Mouse (Mus musculus) gastrocnemius, postnatal 36 days (tissue): ENCODE measurements around the gene Mrpl12. TPM values are rescaled to one million over a fixed set of nuclear protein-coding genes. Genes with fewer than 3 reads are reported as not detected.
A peak's percentile ranks its signal among the peaks of the same experiment; 100 is the strongest.

ENCODE experiments used
- DNase-seq, 2 experiments: peaks; one replicate each; pipeline ENCODE4 v3.0.0; 2022
- intact Hi-C: fragments of 180-260 bp; cut with DNase I; formaldehyde crosslinking; loops from one replicate; pipeline ENCODE4 v1.15.1; 2025
- total RNA-seq, 2 experiments: library from RNA; stranded (reverse); gene quantifications; 2 replicates each; pipeline ENCODE4 v1.2.3; 2021

Mrpl12 gene
- total RNA-seq, 2 experiments from 2014 or later: 142 to 144 TPM

DNA sequence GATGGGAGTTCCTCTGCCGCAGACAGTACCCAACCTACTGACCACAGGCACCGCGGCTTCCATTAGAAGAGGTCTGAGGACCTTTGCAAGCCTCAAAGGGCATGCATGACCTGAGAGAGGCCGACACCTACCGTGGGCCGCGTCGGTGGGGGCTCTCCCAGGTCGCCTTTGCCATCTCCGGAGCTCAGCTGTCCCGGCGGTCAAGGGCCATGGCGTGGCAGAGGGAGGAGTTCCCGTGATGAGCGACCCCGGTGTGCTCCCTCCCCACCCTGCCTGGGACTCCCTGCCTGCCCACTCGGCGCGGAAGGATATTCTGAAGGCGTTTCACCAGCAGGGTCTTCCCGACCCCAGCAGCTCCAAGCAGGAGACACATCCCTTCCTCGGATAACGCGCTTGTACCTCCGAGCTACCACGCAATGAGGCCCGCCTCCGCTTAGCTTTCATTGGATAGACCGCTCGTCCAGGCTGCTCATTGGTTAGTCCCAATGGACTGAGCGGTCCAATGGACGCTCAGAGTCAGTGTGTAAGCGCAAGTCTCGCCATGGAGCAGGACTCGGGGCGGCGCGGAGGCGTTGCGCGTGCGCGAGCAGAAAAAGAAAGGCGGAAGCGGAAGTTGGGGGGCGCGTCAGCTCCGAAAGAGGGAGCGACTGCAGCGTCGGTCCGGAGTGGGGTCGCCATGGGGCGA lies 17.2 kb upstream of the Mrpl12 start, which contains the start of gene Arl16:
TSS of gene Arl16 (minus strand) at position 557 of the 685 bp plus-strand sequence.
- intact Hi-C loops: no loop called here

DNA sequence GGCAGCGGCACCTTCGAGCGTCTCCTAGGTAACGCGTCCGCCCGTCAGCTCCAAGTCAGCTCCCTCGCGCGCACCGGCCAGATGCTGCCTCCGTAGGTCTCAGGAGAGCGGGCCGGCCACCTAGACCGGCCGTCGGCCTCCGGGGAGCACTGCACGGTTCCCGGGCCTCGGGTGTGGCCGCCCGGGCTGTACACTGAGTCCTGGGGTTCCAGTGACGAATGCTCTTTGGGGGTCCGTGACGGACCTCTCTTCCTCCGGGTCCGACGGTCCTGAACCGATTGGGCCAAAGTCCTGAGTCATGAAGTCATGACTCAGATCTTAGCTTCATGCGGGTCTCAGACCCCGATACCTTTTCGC lies 16.7 kb upstream of the Mrpl12 start:
- no peak for DNase-seq
- intact Hi-C loops: no loop called here

More for the DNA sequence above, 17.2 kb upstream of the Mrpl12 start, which contains the start of gene Arl16:
- peak; percentile 84 to 90 for DNase-seq

GRCm38 (mm10) chr11:120472052-120472451 lies 12.4 kb upstream of the Mrpl12 start:
- no peak for DNase-seq

GRCm38 (mm10) chr11:120483448-120483934 lies 922 bp upstream of the Mrpl12 start:
- no peak for DNase-seq
- intact Hi-C loops: no loop called here

More at GRCm38 (mm10) chr11:120472052-120472451, 12.4 kb upstream of the Mrpl12 start:
- intact Hi-C loops: no loop called here

DNA sequence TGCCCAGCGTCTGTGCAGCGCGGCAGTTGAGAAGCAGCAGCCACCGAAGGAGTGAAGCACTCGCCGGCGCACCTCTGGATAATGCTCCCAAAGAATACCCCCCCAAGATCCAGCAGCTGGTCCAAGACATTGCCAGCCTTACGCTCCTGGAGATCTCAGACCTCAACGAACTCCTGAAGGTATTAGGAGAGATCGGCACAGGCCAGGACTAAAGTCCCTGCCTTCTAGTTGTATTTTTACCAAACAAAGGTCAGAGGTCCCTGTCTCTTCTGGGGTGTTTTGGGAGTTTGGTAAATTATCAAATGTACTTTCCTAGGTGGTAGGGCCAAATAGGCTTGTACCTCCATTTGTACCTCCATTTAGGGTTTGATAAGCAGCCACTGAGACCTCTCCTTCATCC lies 838 bp downstream of the Mrpl12 start:
- no peak for DNase-seq
- intact Hi-C loops: no loop called here

GRCm38 (mm10) chr11:120488516-120488915 lies 4.1 kb downstream of the Mrpl12 start:
- no peak for DNase-seq
- intact Hi-C loops: no loop called here

DNA sequence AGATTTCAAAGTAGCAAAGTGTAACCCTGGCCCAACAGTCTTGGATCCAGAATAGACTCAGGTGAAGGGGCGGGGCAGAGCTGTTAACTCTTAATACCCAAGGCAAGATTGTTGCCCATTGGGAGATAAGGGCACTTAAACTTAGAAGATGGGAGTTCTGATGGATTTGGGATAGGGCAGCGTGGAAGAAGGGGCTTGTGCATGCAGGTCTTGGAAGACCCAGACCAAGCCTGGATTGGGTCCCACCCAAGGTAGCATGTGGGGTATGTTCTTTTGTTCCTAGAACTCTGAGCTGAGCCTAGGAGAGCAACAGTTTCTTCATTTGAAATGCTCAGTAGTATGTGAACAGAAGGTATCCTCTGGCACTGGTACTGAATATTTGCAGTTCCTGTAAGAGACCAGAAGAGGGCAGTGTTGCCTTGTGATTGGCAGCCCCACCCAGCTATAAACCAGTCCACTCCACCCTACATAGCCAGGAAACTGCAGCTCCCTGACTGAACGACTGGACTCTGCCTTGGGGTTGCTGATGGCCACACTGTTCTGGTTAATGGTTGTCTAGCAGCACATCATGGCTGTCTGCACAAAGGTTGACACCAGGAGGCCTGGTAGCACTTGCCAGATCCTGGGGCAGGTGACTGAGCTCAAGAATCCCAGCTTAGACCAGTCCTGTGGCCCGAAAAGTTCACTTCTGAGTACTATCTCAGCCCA lies 4.8 kb downstream of the Mrpl12 start:
- peak in 1 of 2 experiments; percentile 36 for DNase-seq
- intact Hi-C loops: no loop called here

DNA sequence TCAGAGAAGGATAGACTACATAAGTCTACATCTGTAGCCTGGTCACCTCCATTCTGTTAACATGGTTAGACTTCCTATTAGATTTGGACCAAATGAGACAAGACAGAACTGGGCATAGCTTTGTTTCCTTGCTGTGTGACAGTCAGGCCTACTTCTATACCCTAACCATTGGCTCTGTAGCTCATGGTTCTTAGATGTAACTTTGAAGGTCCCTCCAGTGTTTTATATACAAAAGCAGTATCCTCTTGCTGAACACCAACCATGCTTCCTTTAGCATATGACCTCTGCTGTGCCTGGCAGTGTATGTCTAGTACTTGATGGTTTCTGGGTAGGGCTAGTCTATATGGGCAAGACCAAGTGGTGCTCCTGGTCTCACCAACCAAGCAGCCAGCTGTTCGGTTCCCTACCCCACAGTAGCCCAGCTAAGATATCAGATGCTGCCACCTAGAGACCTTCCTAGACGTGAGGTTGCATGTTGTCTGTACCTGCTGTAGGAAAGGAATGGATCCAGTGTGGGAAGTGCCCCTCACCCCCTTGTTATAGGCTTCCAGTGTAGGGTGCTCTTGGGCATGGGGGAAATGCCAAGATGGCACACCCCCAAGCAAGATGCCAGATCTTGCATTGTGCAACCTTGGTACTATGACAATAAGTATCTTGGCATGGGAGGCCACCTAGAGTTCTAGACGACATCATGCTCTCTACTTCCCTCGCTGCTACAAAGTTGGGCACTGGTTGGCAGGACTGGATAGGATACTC lies 6.1 kb downstream of the Mrpl12 start:
- intact Hi-C loops: loop anchor here (5.0 to 10.0 kb wide), 2 partner anchors 122 to 294 kb away; partner anchors contain the start of genes Gps1 and Rfng
- DNase-seq: no peak

GRCm38 (mm10) chr11:120491317-120492023 lies 7.1 kb downstream of the Mrpl12 start, which contains the start of gene Slc25a10:
Slc25a10 (plus strand) TSS chr11:120491840.
- intact Hi-C loops: loop anchor here (5.0 to 10.0 kb wide), 2 partner anchors 121 to 293 kb away; partner anchors contain the start of genes Gps1 and Rfng
- DNase-seq: peak; percentile 82 to 86

- intact Hi-C loops: loop anchor here (5.0 to 10.0 kb wide), 2 partner anchors 120 to 293 kb away; partner anchors contain the start of genes Gps1 and Rfng
These were observed 7.8 kb downstream of the Mrpl12 start for GRCm38 (mm10) chr11:120492024-120492877.

DNA sequence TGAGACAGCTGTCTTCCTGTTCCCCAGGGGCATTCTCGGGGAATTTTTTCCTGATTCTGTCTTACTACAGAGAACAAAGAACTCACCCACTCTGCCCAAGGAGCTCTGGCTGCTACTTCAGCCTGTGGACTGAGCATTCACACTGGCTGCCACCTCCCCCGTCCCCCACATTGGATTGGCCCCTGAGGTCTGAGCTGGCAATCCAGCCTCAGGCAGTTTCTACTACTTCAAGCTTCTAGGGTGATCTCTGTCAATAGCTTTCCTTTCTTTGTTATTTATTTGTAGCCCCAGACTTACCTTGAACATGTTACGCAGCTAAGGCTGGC lies 8.4 kb downstream of the Mrpl12 start:
- no peak for DNase-seq
- intact Hi-C loops: loop anchor here (5.0 to 10.0 kb wide), 2 partner anchors 119 to 292 kb away; partner anchors contain the start of genes Gps1 and Rfng

More at GRCm38 (mm10) chr11:120492024-120492877, 7.8 kb downstream of the Mrpl12 start:
- no peak for DNase-seq

DNA sequence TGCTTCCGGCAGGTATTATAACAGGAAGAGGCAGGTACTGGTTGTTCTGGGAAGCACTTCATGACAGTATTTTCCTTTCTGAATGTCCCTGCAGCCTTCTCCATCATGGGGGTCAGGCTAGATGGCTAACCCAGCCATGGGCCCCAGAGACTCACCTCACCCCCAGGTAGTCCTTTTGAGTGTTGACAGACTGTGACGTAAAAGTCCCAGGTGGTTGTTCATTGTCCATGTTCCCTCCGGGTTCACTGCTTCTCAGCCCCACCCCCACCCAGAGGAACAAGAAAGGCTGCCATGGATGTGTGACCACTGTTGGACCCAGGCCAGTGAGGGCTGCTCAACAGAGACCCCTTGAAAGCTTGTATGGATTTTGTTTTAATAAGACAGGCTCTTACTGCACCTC lies 8.9 kb downstream of the Mrpl12 start:
- intact Hi-C loops: loop anchor here (5.0 to 10.0 kb wide), 2 partner anchors 119 to 291 kb away; partner anchors contain the start of genes Gps1 and Rfng

GRCm38 (mm10) chr11:120493911-120494310 lies 9.5 kb downstream of the Mrpl12 start:
- DNase-seq: no peak
- intact Hi-C loops: loop anchor here (5.0 to 10.0 kb wide), 2 partner anchors 118 to 291 kb away; partner anchors contain the start of genes Gps1 and Rfng

More for the DNA sequence above, 8.9 kb downstream of the Mrpl12 start:
- DNase-seq: no peak

- intact Hi-C loops: loop anchor here (10.0 kb wide), 1 partner anchor 287 kb away; the partner anchor contains the start of genes Gps1 and Rfng
These were observed 13.0 kb downstream of the Mrpl12 start for GRCm38 (mm10) chr11:120497436-120497835.

DNA sequence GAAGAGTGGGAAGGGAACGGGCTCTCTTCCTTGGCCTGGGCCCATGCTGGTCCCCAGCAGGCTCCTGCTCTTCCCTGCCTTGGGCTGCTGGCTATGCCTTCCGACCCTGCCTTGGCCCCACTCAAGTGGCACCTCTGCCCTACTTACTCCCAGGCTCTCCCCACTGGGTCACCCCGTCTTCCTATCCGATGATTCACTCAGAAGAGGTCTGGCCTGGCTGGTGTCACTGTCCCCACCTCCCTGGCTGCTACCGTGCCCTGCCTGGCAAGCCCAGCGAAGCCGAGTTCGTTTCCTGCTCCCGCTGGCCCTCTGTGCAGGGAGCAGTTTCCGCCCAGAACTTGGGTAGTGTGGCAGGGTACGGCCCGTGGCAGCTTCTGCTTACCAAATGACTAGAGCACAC lies 13.8 kb downstream of the Mrpl12 start:
- DNase-seq: no peak
- intact Hi-C loops: loop anchor here (10.0 kb wide), 1 partner anchor 287 kb away; the partner anchor contains the start of genes Gps1 and Rfng

More at GRCm38 (mm10) chr11:120497436-120497835, 13.0 kb downstream of the Mrpl12 start:
- DNase-seq: no peak

GRCm38 (mm10) chr11:120498891-120499290 lies 14.5 kb downstream of the Mrpl12 start:
- no peak for DNase-seq
- intact Hi-C loops: loop anchor here (10.0 kb wide), 1 partner anchor 286 kb away; the partner anchor contains the start of genes Gps1 and Rfng

DNA sequence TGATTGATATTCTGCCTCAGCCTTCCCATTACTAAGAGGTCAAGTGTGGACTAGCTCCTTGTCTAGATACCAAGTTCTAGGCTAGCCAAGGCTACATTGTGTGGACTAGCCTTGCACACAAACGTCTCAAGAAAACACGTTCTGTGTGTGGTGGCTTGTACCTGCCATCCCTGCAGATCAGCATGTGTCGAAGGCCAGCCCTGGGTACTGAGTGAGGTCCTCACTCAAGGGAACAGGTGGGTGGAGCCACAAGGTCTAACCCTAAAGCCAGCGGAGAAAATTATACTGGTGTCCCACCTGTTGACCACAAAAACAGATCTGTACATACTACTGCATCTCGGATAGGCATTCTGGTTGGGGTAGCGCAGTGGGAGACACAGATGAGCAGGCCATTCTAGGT lies 15.5 kb downstream of the Mrpl12 start:
- intact Hi-C loops: loop anchor here (10.0 kb wide), 1 partner anchor 285 kb away; the partner anchor contains the start of genes Gps1 and Rfng
- no peak for DNase-seq

GRCm38 (mm10) chr11:120500357-120500756 lies 15.9 kb downstream of the Mrpl12 start:
- DNase-seq: no peak
- intact Hi-C loops: no loop called here
